Mouse (Mus musculus) kidney, postnatal 0 days (tissue): ENCODE results near the gene Kpna6. TPM values are rescaled to one million over a fixed set of nuclear protein-coding genes. Genes with fewer than 3 reads are reported as not detected.

Experiments used
- ATAC-seq: fragments of 200-750 bp; cut with Nextera tagmentation; replicated peaks from 2 replicates; pipeline ENCODE4 v1.8.0; 2017; ENCODE audit warnings: low read depth, moderate number of reproducible peaks, moderate TSS enrichment, moderate library complexity; ENCODE audit not compliant: low FRiP score
- DNase-seq: peaks from one replicate; pipeline ENCODE4 v3.0.0-alpha.2; 2016; ENCODE audit warnings: low spot score
- H3K27ac ChIP-seq: fragments of 300-500 bp; sonication (generic); 2 replicates; pipeline ENCODE4 v1.5.1; 2014; ENCODE audit warnings: mild to moderate bottlenecking
- H3K27me3 ChIP-seq: fragments of 300-500 bp; sonication (generic); 2 replicates; pipeline ENCODE4 v1.6.1; 2014; ENCODE audit warnings: low read length, mixed read lengths; ENCODE audit not compliant: insufficient read depth
- H3K36me3 ChIP-seq: fragments of 300-500 bp; sonication (generic); 2 replicates; pipeline ENCODE4 v1.6.1; 2014; ENCODE audit warnings: low read length, mixed read lengths; ENCODE audit not compliant: insufficient read depth
- H3K4me1 ChIP-seq: fragments of 300-500 bp; sonication (generic); replicated peaks from 2 replicates; pipeline ENCODE4 v1.6.1; 2014; ENCODE audit warnings: antibody characterized with exemption, low read length, mixed read lengths; ENCODE audit not compliant: insufficient read depth
- H3K4me2 ChIP-seq: fragments of 300-500 bp; sonication (generic); 2 replicates; pipeline ENCODE4 v1.6.1; 2014; ENCODE audit warnings: mild to moderate bottlenecking, low read length, moderate library complexity, mixed read lengths
- H3K4me3 ChIP-seq: fragments of 300-500 bp; sonication (generic); replicated peaks from 2 replicates; pipeline ENCODE4 v1.5.1; 2014; ENCODE audit warnings: low read depth, low read length
- H3K9ac ChIP-seq: fragments of 300-500 bp; sonication (generic); 2 replicates; pipeline ENCODE4 v1.6.1; 2014; ENCODE audit warnings: low read depth, low read length
- H3K9me3 ChIP-seq: fragments of 300-500 bp; sonication (generic); replicated peaks from 2 replicates; pipeline ENCODE4 v1.6.1; 2016; ENCODE audit warnings: low read length, inconsistent platforms, mixed read lengths
- CTCF ChIP-seq: IDR thresholded peaks from 2 replicates; pipeline ENCODE4 v1.5.1; 2016; ENCODE audit warnings: antibody characterized with exemption, low read depth, mild to moderate bottlenecking, moderate library complexity
- WGBS: fragments of 180-500 bp; shearing (Covaris S2); extraction: QIAGEN DNeasy Blood & Tissue Kit; methylation state at CpG from one replicate; pipeline ENCODE4 v1.1.7; 2014; 5-methylcytosine and 5-hydroxymethylcytosine counted together
- polyA plus RNA-seq: library from polyadenylated mRNA; unstranded; fragments of >200 nt; fragmentation: Nextera tagmentation; extraction: Ambion mirVana; gene quantifications from 2 replicates; pipeline ENCODE4 v1.2.1, GENCODE M21; 2015

The Kpna6 gene
- polyA plus RNA-seq, 1 experiment from 2014 or later = 11.7 TPM

GRCm38 (mm10) chr4:129626035-129626434 lies 46.5 kb downstream of the Kpna6 start:
- H3K9me3 ChIP-seq = no peaks in the 10 kb centered on the region
- DNase-seq (no peak), ATAC-seq (no peak)
- no peak for TF ChIP-seq CTCF
- no peak overlapping the region for H3K4me2 ChIP-seq
- H3K4me3 ChIP-seq = no peak overlapping the region
- H3K4me1 ChIP-seq = peaks cover 20% of the 10 kb centered on the region
- H3K9ac ChIP-seq = no peak overlapping the region
- H3K27me3 ChIP-seq = no peaks in the 10 kb centered on the region
- 76% methylated on average over 6 of the region's 6 CpGs for WGBS
- no peak overlapping the region for H3K27ac ChIP-seq
- H3K36me3 ChIP-seq = peaks cover 40% of the 10 kb centered on the region

GRCm38 (mm10) chr4:129625496-129625895 lies 47.1 kb downstream of the Kpna6 start:
- peak overlapping the region; percentile 93 for H3K27ac ChIP-seq
- H3K27me3 ChIP-seq = no peaks in the 10 kb centered on the region
- H3K9me3 ChIP-seq = no peaks in the 10 kb centered on the region
- 43% methylated on average over 4 of the region's 4 CpGs for WGBS
- no peak for TF ChIP-seq CTCF
- H3K9ac ChIP-seq = 0 out of 2 replicates have a peak overlapping the region, but pooled peaks have one; percentile 27
- peaks cover 20% of the 10 kb centered on the region for H3K4me1 ChIP-seq
- no peak overlapping the region for H3K4me3 ChIP-seq
- peak overlapping the region; percentile 84 for H3K4me2 ChIP-seq
- DNase-seq = no peak
- H3K36me3 ChIP-seq = peaks cover 35% of the 10 kb centered on the region
- ATAC-seq = no peak

GRCm38 (mm10) chr4:129625029-129625370 lies 47.6 kb downstream of the Kpna6 start:
- Histone ChIP-seq H3K4me3 (peak overlapping the region; percentile 73), H3K27me3 (no peaks in the 10 kb centered on the region), H3K4me2 (peak overlapping the region; percentile 84), H3K9me3 (no peaks in the 10 kb centered on the region), H3K4me1 (peaks cover 20% of the 10 kb centered on the region), H3K36me3 (peaks cover 30% of the 10 kb centered on the region), H3K27ac (peak overlapping the region; percentile 93), H3K9ac (peak overlapping the region; percentile 40)
- 0 out of 2 replicates have a peak, but pooled peaks have one; percentile 3 for TF ChIP-seq CTCF
- 2% methylated on average over 6 of the region's 6 CpGs for WGBS
- ATAC-seq (0 out of 2 replicates have a peak, but pooled peaks have one; percentile 7), DNase-seq (peak; percentile 84)

GRCm38 (mm10) chr4:129624281-129625028 lies 48.1 kb downstream of the Kpna6 start:
- H3K4me1 ChIP-seq = peaks cover 20% of the 10 kb centered on the region
- TF ChIP-seq CTCF = 0 out of 2 replicates have a peak, but pooled peaks have one; percentile 11
- peaks cover 25% of the 10 kb centered on the region for H3K36me3 ChIP-seq
- peak; percentile 87 for ATAC-seq
- no peaks in the 10 kb centered on the region for H3K27me3 ChIP-seq
- H3K4me2 ChIP-seq = peak overlapping the region; percentile 84
- H3K9me3 ChIP-seq = no peaks in the 10 kb centered on the region
- peak overlapping the region; percentile 93 for H3K27ac ChIP-seq
- 1% methylated on average over 18 of the region's 18 CpGs for WGBS
- H3K4me3 ChIP-seq = peak overlapping the region; percentile 73
- peak overlapping the region; percentile 78 for H3K9ac ChIP-seq
- DNase-seq = peak; percentile 99

GRCm38 (mm10) chr4:129623681-129624091 lies 48.9 kb downstream of the Kpna6 start, which contains the start of gene Ccdc28b:
Ccdc28b (minus strand) TSS chr4:129623947.
- under 1% methylated on average over 10 of the region's 10 CpGs for WGBS
- H3K27ac ChIP-seq = peak within 1 kb of the TSS; percentile 93
- no peaks in the 10 kb centered on the region for H3K9me3 ChIP-seq
- ATAC-seq = no peak
- no peaks in the 10 kb centered on the region for H3K27me3 ChIP-seq
- peaks cover 17% of the 10 kb centered on the region for H3K36me3 ChIP-seq
- H3K4me3 ChIP-seq = peak within 1 kb of the TSS; percentile 73
- peak within 1 kb of the TSS; percentile 78 for H3K9ac ChIP-seq
- peaks cover 20% of the 10 kb centered on the region for H3K4me1 ChIP-seq
- H3K4me2 ChIP-seq = peak within 1 kb of the TSS; percentile 84
- TF ChIP-seq CTCF = no peak
- peak; percentile 86 for DNase-seq

- ATAC-seq (no peak), DNase-seq (no peak)
- Histone ChIP-seq H3K27ac (peak overlapping the region; percentile 93), H3K4me3 (peak overlapping the region; percentile 73), H3K27me3 (no peaks in the 10 kb centered on the region), H3K4me2 (peak overlapping the region; percentile 84), H3K36me3 (peaks cover 11% of the 10 kb centered on the region), H3K9me3 (no peaks in the 10 kb centered on the region), H3K9ac (peak overlapping the region; percentile 78), H3K4me1 (peaks cover 25% of the 10 kb centered on the region)
- no peak for TF ChIP-seq CTCF
- WGBS = 20% methylated on average over 8 of the region's 8 CpGs
Measured at GRCm38 (mm10) chr4:129622803-129623535, 49.6 kb downstream of the Kpna6 start.
